Mouse (Mus musculus): ENCODE data around the gene Gm5741. TPM values are rescaled to one million over a fixed set of nuclear protein-coding genes. Genes with fewer than 3 reads are reported as not detected.

Gene Gm5741
- polyA plus RNA-seq, 1 experiment, result not detected

GRCm38 (mm10) chr8:85080214-85080531, 12.4 kb upstream of the Gm5741 start:
- TF ChIP-seq CTCF (IDR thresholded peaks at IDR 0.05; ENCODE audit: low read depth, low read length), result no peak
- TF ChIP-seq POLR2A (IDR thresholded peaks at IDR 0.05; ENCODE audit: insufficient read depth, low read length), result no peak
- TF ChIP-seq EP300 (IDR thresholded peaks at IDR 0.05; ENCODE audit: insufficient read depth, low read depth, low read length), result no peak
- H3K9me3 ChIP-seq (replicated peaks; ENCODE audit: control insufficient read depth, insufficient read depth, low read length, poor library complexity, severe bottlenecking), result no peaks in the 10 kb centered on the region
- peak overlapping the region; percentile 95 for H3K4me3 ChIP-seq (ENCODE audit: low read depth, low read length)
- H3K4me1 ChIP-seq (ENCODE audit: control insufficient read depth, insufficient read depth, low read length), result no peaks in the 10 kb centered on the region
- H3K27me3 ChIP-seq (ENCODE audit: control insufficient read depth, insufficient read depth, low read length, poor library complexity, severe bottlenecking), result no peaks in the 10 kb centered on the region
- peak overlapping the region; percentile 85 for H3K9ac ChIP-seq (ENCODE audit: low read depth, poor library complexity, severe bottlenecking)
- peaks cover 22% of the 10 kb centered on the region for H3K36me3 ChIP-seq (ENCODE audit: control insufficient read depth, insufficient read depth, low read length, poor library complexity, severe bottlenecking)
- no peak overlapping the region for H3K27ac ChIP-seq (ENCODE audit: insufficient read depth, low read length)

GRCm38 (mm10) chr8:85076993-85077392, 9.2 kb upstream of the Gm5741 start:
- Histone ChIP-seq H3K4me3 (ENCODE audit: low read depth, low read length) (no peak overlapping the region), H3K27ac (ENCODE audit: insufficient read depth, low read length) (no peak overlapping the region), H3K9me3 (replicated peaks; ENCODE audit: control insufficient read depth, insufficient read depth, low read length, poor library complexity, severe bottlenecking) (no peaks in the 10 kb centered on the region), H3K4me1 (ENCODE audit: control insufficient read depth, insufficient read depth, low read length) (no peaks in the 10 kb centered on the region), H3K9ac (ENCODE audit: low read depth, poor library complexity, severe bottlenecking) (no peak overlapping the region), H3K36me3 (ENCODE audit: control insufficient read depth, insufficient read depth, low read length, poor library complexity, severe bottlenecking) (peaks cover 37% of the 10 kb centered on the region), H3K27me3 (ENCODE audit: control insufficient read depth, insufficient read depth, low read length, poor library complexity, severe bottlenecking) (no peaks in the 10 kb centered on the region)
- TF ChIP-seq POLR2A (IDR thresholded peaks at IDR 0.05; ENCODE audit: insufficient read depth, low read length) (no peak), CTCF (IDR thresholded peaks at IDR 0.05; ENCODE audit: low read depth, low read length) (peak; percentile 100)

DNA sequence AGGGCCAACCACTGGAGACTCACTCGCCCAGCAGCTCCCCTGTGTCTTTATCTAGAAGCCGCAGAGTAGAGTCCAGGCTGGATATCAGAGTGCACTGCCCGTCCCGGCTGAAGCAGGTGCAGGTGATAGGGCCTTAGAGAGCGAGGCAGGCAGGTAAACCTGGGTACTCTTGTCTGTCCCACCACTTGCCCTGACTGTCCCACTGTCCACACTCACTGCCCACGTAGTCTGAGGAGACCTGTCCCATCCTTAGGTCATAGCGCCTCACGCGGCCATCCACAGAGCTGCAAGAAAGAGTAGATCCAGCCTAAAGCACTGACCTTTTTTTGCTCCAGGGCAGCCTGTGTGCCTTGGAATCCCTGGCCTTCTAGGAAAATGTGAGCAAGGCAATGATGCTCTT, 8.2 kb upstream of the Gm5741 start:
- Histone ChIP-seq H3K27me3 (ENCODE audit: control insufficient read depth, insufficient read depth, low read length, poor library complexity, severe bottlenecking) (no peaks in the 10 kb centered on the region), H3K27ac (ENCODE audit: insufficient read depth, low read length) (no peak overlapping the region), H3K9me3 (replicated peaks; ENCODE audit: control insufficient read depth, insufficient read depth, low read length, poor library complexity, severe bottlenecking) (no peaks in the 10 kb centered on the region), H3K4me3 (ENCODE audit: low read depth, low read length) (no peak overlapping the region), H3K4me1 (ENCODE audit: control insufficient read depth, insufficient read depth, low read length) (no peaks in the 10 kb centered on the region), H3K9ac (ENCODE audit: low read depth, poor library complexity, severe bottlenecking) (no peak overlapping the region), H3K36me3 (ENCODE audit: control insufficient read depth, insufficient read depth, low read length, poor library complexity, severe bottlenecking) (peaks cover 37% of the 10 kb centered on the region)
- TF ChIP-seq CTCF (IDR thresholded peaks at IDR 0.05; ENCODE audit: low read depth, low read length) (peak; percentile 90), EP300 (IDR thresholded peaks at IDR 0.05; ENCODE audit: insufficient read depth, low read depth, low read length) (no peak)

DNA sequence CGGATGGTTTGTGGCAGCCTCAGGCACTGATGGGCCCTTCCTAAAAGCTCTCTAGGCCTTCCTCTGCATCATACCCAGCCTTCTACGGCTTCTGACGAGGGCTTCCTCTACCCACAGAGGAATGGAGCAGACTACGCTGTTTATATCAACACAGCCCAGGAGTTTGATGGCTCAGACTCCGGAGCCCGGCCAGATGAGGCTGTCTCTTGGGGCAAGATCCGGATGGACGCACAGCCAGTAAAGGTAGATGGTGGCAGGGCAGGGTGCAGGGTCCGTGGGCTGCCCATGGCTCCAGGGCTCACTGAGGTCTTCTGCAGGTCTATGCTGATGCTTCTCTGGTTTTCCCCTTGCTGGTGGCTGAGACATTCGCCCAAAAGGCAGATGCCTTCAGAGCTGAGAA, 6.8 kb upstream of the Gm5741 start:
- TF ChIP-seq EP300 (IDR thresholded peaks at IDR 0.05; ENCODE audit: insufficient read depth, low read depth, low read length), result no peak
- no peak for TF ChIP-seq CTCF (IDR thresholded peaks at IDR 0.05; ENCODE audit: low read depth, low read length)
- TF ChIP-seq POLR2A (IDR thresholded peaks at IDR 0.05; ENCODE audit: insufficient read depth, low read length), result no peak
- no peaks in the 10 kb centered on the region for H3K27me3 ChIP-seq (ENCODE audit: control insufficient read depth, insufficient read depth, low read length, poor library complexity, severe bottlenecking)
- peaks cover 37% of the 10 kb centered on the region for H3K36me3 ChIP-seq (ENCODE audit: control insufficient read depth, insufficient read depth, low read length, poor library complexity, severe bottlenecking)
- no peak overlapping the region for H3K9ac ChIP-seq (ENCODE audit: low read depth, poor library complexity, severe bottlenecking)
- H3K27ac ChIP-seq (ENCODE audit: insufficient read depth, low read length), result no peak overlapping the region
- no peaks in the 10 kb centered on the region for H3K9me3 ChIP-seq (replicated peaks; ENCODE audit: control insufficient read depth, insufficient read depth, low read length, poor library complexity, severe bottlenecking)
- H3K4me1 ChIP-seq (ENCODE audit: control insufficient read depth, insufficient read depth, low read length), result no peaks in the 10 kb centered on the region
- no peak overlapping the region for H3K4me3 ChIP-seq (ENCODE audit: low read depth, low read length)

- H3K27me3 ChIP-seq (ENCODE audit: control insufficient read depth, insufficient read depth, low read length, poor library complexity, severe bottlenecking), result no peaks in the 10 kb centered on the region
- H3K27ac ChIP-seq (ENCODE audit: insufficient read depth, low read length), result no peak overlapping the region
- H3K9ac ChIP-seq (ENCODE audit: low read depth, poor library complexity, severe bottlenecking), result no peak overlapping the region
- no peaks in the 10 kb centered on the region for H3K9me3 ChIP-seq (replicated peaks; ENCODE audit: control insufficient read depth, insufficient read depth, low read length, poor library complexity, severe bottlenecking)
- H3K4me1 ChIP-seq (ENCODE audit: control insufficient read depth, insufficient read depth, low read length), result no peaks in the 10 kb centered on the region
- TF ChIP-seq POLR2A (IDR thresholded peaks at IDR 0.05; ENCODE audit: insufficient read depth, low read length) (no peak), CTCF (IDR thresholded peaks at IDR 0.05; ENCODE audit: low read depth, low read length) (no peak), EP300 (IDR thresholded peaks at IDR 0.05; ENCODE audit: insufficient read depth, low read depth, low read length) (no peak)
- no peak overlapping the region for H3K4me3 ChIP-seq (ENCODE audit: low read depth, low read length)
- H3K36me3 ChIP-seq (ENCODE audit: control insufficient read depth, insufficient read depth, low read length, poor library complexity, severe bottlenecking), result peaks cover 37% of the 10 kb centered on the region
Measured at GRCm38 (mm10) chr8:85074167-85074566, 6.4 kb upstream of the Gm5741 start.

GRCm38 (mm10) chr8:85073041-85073612, 5.3 kb upstream of the Gm5741 start:
- no peaks in the 10 kb centered on the region for H3K9me3 ChIP-seq (replicated peaks; ENCODE audit: control insufficient read depth, insufficient read depth, low read length, poor library complexity, severe bottlenecking)
- H3K4me1 ChIP-seq (ENCODE audit: control insufficient read depth, insufficient read depth, low read length), result no peaks in the 10 kb centered on the region
- no peak overlapping the region for H3K27ac ChIP-seq (ENCODE audit: insufficient read depth, low read length)
- peak overlapping the region; percentile 36 for H3K4me3 ChIP-seq (ENCODE audit: low read depth, low read length)
- peaks cover 30% of the 10 kb centered on the region for H3K36me3 ChIP-seq (ENCODE audit: control insufficient read depth, insufficient read depth, low read length, poor library complexity, severe bottlenecking)
- peak overlapping the region; percentile 93 for H3K9ac ChIP-seq (ENCODE audit: low read depth, poor library complexity, severe bottlenecking)
- H3K27me3 ChIP-seq (ENCODE audit: control insufficient read depth, insufficient read depth, low read length, poor library complexity, severe bottlenecking), result no peaks in the 10 kb centered on the region
- TF ChIP-seq CTCF (IDR thresholded peaks at IDR 0.05; ENCODE audit: low read depth, low read length) (no peak), EP300 (IDR thresholded peaks at IDR 0.05; ENCODE audit: insufficient read depth, low read depth, low read length) (no peak), POLR2A (IDR thresholded peaks at IDR 0.05; ENCODE audit: insufficient read depth, low read length) (no peak)
